Mouse (Mus musculus) embryo, embryonic 11 days (tissue): ENCODE results near the gene Hmgn2.
"Not testable (repeated sequence)": the region's sequence is repeated elsewhere in the genome, so short reads cannot be mapped to it uniquely, and the experiment has no call there.

Experiments used
- DNase-seq: peaks from one replicate; pipeline ENCODE4 v3.0.0-alpha.2; 2015

The Hmgn2 gene

GRCm38 (mm10) chr4:133923743-133924142, 44.7 kb downstream of the Hmgn2 start:
- DNase-seq = no peak

DNA sequence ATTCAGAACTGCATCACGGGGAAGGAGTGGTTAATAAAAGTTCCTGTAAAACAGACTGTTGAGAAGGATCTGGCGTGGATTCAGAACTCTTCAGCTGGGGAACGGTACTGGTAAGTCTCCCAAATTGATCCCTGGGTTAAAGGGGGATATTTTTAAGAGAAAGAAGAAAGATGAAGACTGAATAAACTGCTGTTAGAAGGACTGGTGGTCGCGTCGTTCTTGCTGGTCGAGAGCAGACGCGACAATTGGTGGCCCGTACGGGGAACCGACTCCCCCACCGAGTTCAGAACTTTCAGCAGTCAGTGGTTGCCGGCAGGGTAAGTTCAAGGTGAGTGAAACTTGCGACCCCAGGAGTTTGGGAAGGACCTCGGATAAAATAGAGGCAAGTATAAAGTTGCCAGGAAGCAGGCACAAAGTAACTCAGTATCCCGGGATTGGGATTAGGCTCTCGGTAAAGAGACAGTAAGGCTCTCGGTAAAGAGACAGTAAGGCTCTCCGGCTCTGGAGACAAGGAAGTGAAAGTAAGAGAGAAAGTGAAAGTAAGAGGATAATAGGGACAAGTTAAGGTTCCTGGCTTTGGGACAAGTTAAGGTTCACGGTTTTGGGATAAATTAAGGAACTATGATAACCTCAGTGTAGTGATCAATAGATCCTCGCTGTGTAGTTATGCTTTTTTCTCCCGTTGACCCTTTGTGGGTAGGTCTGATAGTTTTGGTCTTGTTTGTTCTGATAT, 50.2 kb downstream of the Hmgn2 start:
- DNase-seq = not testable (repeated sequence)
